Mouse (Mus musculus): Measurements from ENCODE around the gene Lpgat1. TPM values are rescaled to one million over a fixed set of nuclear protein-coding genes. Genes with fewer than 3 reads are reported as not detected.

The Lpgat1 gene
- polyA plus RNA-seq, 1 experiment = 95.7 TPM

DNA sequence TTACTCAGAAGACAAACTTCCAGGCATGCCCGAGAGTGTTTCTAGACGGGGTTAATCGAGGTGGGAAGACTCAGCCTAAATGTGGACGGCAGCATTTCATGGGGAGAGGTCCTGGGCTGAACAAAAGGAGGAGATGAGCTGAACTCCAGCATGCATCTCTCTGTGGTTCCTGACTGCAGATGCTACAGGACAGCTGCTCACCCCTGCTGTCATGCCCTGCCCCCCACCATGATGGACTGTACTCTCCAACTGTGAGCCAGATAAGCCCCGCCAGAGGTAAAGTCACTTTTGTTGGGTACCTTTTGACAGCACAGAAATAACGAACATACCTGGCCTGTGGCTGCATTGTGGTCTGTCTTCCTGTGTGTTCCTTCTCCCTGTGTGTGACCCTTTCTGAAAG, 88.2 kb downstream of the Lpgat1 start:
- no peak for DNase-seq (ENCODE audit: low read depth)

DNA sequence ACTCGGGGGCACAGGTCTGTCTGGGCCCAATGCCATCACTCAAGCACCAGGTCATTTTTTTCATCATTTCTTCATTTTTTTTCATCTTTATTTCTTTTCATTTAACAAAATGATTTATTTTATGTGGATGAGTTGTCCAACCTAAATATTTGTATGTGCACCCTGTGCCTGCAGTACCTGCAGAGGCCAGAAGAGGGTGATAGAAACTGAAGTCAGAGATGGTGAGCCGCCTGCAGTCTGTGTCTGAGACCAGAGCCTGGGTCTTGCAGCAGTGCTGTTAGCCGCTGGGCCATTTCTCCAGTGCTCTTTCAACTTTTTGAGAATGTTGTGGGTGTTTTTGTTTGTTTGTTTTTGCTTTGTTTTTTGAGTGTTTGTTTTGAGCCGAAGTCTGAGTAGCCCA, 89.1 kb downstream of the Lpgat1 start:
- DNase-seq (ENCODE audit: low read depth) = no peak

DNA sequence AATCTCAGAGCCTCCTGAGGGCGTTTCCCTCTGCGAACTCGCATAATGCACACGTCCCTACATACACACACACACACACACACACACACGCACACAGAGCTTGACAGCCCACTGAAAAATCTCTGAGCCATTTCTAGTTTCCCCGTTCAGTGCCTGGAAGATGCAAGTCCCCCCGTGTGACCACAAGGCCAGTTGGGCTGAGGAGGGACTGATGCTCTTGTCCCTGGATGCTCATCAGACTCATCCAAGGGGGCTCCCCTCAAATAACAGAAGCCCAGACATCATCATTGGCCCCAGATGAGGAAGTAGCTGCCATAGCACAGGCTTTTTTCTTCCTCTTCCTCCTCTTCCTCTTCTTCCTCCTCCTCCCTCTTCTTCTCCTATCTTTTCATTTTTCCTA, 90.3 kb downstream of the Lpgat1 start:
- DNase-seq (ENCODE audit: low read depth) = no peak

DNA sequence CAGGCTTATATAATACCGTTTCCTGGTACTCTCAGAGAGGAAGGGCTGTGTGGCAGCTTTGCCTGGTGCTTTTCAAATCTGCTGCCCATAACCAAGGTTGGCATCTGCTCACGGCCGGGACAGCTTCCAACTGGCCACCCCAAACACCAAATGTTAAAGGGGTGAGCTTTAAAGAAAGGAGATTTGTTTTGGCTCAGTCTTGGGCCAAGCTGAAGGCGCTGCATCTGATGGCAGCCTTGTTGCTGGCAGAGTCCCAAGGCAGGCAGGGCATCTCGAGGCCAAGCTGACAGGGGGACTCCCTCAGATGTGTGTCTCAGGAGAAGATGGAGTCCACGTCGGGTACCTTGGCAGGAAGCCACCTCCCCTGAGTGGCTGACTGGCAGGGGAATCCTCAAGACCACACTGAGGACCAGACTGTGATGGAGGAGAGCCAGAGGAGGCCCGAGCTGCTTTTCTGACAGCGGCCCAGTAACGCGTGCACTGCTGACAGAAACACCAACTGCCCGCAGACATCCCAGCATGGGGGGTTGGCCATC, 91.1 kb downstream of the Lpgat1 start:
- no peak for DNase-seq (ENCODE audit: low read depth)

DNA sequence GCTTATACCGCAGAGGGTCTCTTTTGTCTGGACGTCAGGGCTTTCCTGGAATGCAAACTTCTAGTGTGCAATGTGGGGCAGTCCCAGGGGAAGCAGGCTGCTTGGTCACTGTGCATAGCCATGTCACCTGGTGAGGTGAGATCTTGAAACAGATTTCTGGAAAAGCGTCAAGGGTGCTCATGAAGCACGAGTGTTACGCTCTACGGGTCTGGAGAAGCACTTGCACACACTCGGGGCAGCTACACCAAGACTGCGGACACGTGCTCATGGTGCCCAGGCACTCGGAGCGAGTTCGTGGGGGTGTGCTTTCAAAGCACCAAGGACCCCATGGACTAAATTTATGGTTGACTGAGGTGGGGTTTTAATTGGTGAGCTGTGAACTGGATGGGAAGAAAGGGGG, 94.1 kb downstream of the Lpgat1 start:
- DNase-seq (ENCODE audit: low read depth) = no peak

DNA sequence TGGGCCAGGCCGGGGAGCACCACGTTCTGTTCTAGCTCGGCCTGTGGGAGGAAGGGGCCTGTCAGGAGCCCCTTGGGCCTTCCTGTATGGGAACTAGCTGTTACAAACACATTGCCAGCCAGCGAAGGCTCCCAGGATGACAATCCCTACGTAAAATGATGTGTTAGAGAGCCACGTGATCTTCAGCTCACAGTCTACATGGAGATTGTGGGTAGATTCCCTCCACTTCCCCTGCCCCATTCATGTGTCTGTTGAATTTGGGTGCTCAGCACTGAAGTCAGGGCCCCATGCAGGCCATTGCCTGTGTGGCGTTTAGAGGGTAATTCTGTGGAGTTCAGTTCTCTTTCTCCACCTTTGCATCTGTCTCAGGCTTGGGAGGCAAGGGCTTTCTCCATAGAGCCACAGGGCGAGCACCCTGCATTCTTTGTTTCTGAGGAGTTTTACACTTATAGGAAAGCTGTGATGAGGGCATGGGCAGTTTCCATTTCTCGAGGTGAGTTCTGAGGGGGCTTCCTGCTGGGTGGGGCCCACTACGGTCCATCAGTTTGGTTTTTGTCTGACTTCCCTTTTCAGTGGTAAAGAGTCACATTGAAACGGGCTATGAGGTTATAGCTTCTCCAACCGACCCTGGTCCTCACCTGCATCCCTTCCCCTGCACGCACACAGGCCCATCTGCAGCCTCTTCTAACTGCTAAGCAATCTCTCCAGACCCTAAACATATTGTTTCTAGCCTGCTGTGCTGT, 95.5 kb downstream of the Lpgat1 start:
- no peak for DNase-seq (ENCODE audit: low read depth)

DNA sequence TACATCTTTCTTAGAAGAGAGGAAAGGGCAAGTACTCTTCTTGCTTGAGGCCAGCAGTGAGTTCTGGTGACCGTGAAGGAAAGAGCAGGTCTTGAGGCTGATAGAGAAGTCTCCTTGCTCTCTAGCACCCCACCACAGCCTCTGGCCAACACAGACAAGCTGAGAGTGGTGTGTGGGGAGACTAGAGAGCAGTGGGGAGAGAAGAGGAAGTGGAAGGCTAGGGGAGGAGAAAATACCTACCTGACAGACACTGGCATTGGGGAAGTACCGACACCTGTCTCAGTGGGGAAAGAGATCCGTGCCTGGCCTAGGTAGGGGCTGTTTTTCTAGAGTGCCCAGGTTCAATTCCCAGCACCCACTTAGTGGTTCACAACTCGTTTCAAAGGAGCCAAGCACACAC, 96.6 kb downstream of the Lpgat1 start:
- DNase-seq (ENCODE audit: low read depth) = no peak

DNA sequence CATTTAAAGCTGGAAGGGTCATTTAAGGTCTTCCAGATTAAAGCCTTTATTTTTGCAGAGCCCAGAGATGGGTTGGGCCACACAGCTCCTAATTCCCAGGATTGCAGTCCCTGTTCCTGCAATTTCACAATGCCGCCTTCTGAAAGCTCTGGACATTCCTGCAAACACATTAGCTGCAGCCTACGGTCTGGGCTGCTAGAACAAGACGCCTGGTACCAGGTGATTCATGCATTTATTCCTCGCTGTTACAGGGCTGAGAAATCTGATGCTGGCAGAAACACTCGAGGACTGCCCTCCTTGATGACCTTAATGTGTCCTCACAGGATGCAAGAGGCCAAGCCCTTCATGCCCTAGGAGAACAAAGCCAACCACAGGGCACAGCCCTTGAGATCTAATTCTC, 97.3 kb downstream of the Lpgat1 start:
- no peak for DNase-seq (ENCODE audit: low read depth)

DNA sequence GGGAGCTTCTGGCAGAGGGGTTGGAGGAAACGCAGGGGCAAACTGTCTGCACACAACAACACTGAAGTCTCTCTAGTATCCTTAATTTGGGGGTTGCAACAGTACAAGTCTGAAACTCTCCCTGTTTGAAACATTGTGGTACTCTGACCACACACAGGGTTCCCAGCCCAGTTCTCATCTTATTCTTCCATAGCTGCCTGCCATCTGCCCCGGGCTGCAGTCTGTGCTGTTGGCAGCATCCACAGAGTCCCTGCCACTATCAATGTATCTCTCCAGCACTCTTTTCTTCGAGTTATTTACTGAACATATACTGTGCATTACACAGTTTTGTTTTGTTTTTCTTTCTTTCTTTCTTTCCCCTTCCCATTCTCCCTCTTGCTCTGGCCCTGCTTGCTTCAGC, 99.0 kb downstream of the Lpgat1 start:
- no peak for DNase-seq (ENCODE audit: low read depth)

DNA sequence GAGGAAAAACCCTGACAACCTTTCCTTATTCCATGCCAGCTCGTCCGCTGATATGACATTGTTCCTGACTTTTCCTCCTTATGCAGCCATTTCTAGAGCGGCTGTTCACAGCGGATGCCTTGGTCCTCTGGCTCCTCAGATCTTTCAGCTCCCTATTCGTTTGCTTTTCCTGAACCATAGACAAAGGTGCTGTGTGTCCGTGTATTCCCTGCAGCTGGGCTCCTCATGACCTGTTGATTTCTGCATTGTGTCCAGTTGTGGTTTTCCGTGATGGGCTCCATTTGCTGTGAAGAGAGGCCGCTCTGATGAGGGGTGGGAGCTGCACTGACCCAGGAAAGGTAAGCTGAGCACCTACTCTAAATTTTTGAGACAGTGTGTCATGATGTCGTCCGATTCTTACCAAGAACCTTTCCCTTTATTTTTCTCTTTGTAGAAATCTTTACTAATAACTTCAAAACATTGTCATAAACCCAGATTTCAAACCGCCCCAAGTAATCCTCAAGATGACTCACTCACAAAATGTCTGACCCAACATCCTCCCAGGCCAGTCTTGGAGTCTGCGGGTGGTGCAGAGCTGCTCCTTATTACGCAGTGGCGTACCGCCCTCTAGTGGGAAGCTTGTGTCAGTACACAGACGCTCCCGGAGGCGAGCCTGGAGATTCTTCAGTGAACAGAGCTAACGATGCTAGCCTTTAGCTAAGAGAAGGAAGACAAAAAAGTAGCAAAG, 99.9 kb downstream of the Lpgat1 start:
- DNase-seq (ENCODE audit: low read depth) = no peak

DNA sequence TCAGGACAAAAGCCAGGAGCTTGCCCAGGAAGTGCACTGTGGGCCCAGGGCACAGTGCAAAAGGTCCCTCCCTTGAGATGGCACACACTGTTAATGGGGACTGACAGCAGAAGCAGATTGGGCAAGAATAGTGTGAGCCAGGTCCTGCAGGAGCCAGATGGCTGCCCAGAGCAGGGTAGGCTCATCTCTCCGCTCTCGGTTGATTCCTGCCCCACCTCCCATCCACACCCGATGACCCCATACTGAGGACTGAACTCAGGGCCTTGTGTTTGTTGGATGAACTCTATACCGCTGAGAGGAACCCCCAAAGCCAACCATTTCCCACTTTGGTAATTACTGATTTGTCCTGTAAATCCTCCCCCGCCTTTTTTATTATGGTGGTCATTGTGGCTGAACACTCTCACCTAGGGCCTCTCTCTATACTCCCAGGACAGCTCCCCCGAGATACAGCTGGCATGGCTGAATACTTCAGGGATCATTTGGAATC, 100.6 kb downstream of the Lpgat1 start:
- DNase-seq (ENCODE audit: low read depth) = no peak

DNA sequence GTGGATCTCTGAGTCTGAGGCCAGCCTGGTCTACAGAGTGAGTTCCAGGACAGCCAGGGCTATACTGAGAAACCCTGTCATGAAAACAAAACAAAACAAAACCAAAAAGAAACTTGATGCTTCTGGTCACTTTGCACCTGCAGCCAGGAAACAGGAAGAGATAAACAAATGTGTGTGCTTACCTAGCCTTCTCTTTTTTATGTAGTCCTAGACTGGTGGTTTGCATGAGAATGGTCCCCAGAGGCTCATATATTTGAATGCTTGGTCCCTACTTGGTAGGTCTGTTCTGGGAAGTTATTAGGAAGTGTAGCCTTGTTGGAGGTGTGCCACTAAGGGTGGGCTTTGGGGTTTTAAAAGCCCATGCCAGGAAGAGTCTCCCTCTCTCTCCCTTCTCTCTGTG, 101.4 kb downstream of the Lpgat1 start:
- no peak for DNase-seq (ENCODE audit: low read depth)

DNA sequence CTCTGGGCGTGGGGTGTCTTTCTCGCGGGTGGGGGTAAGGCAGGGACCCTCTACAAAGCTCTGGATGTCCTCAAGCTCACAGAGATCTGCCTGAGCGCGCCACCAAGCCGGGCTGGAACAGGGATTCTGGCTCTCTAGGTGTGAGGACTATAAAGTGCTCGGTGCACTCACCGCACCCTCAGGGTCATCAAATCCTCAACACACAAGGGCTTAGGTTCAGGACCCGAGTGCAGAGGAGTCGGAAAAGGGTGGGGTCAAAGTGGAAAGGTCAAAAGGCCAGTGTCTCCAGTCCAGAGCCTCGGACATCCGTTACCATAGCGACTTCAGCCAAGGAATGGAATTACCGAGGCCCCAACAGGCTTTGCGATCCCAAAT, 103.3 kb downstream of the Lpgat1 start:
- DNase-seq (ENCODE audit: low read depth) = no peak

DNA sequence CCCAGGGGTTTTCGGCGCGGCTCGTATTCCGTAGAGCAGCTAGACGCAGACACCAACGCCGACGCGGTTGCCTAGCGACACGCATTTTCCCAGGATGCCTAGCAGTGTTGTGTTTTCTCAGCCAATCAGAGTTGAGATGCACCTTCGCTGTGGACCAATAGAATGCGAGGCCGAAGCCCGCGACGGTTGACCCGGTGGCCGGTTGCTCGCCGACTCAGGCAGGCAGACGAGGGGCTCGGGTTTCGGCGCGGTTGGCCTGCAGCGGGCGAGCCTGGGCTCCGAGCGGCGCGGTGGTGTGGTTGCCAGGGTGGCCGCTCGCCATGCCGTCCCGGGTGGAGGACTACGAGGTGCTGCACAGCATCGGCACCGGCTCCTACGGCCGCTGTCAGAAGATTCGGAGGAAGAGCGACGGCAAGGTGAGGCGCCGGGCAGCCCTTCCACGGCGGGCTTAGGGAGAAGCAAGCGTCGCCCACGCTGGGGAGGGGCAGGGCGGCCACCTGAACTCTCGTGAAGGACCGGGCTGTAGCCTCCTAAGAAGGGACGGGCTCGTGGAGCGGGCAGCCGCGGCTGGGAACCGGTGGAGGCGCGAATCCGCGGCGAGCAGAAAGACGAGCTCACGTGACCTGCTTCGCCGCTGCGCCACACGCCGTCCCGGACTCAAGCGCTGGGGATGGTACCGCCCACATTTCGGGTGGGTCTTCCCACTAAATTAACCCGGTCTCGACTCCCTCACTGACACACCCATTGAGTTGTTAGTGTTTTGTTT, 103.9 kb downstream of the Lpgat1 start, which contains the start of gene Nek2:
TSS of gene Nek2 (plus strand) at position 119 of the 766 bp plus-strand sequence.
- no peak for DNase-seq (ENCODE audit: low read depth)

DNA sequence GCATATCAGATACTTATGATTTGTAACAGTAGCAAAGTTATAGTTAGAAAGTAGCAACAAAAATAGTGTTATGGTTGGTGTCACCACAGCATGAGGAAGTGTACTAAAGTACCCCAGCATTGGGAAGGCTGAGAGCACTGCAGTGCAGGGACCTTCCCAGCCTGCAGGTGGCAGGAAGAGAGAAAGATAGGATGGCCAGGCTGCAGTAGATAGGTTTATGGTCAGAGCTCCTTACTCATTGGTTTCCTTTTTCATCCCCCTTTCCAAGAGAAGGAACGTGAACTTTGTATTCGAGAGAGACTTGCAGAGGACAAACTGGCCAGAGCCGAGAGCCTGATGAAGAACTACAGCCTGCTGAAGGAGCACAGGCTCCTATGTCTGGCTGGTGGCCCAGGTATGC, 111.5 kb downstream of the Lpgat1 start:
- no peak for DNase-seq (ENCODE audit: low read depth)

DNA sequence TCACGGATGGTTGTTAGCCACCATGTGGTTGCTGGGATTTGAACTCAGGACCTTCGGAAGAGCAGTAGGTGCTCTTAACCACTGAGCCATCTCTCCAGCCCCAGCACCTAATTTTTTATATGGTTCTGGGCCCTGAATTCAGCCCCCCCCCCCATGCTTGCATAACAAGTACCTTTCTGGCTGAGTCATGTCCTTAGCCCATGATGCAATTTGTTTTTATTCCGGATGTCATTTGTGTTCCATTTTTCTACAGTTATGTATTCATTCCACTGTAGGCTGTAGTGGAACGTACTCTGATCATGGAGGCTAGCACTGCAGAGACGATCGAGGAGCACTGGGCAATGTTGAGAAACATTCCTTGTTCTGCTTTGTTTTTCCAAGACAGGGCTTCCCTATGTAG, 115.8 kb downstream of the Lpgat1 start:
- no peak for DNase-seq (ENCODE audit: low read depth)

Other genes starting within 250 kb of the Lpgat1 start
- gene Dtl, start 142.3 kb upstream of the Lpgat1 start, polyA plus RNA-seq (2012; rRNA removed) = 1.1 and 1.3 TPM in 2 replicates
- gene Ints7, start 142.2 kb upstream of the Lpgat1 start, polyA plus RNA-seq (2012; rRNA removed) = 23.1 and 23.9 TPM in 2 replicates
- gene Nek2, start 103.6 kb downstream of the Lpgat1 start, polyA plus RNA-seq (2012; rRNA removed) = 1.2 and 1.6 TPM in 2 replicates
- 8.8 and 14.3 TPM in 2 replicates for gene Slc30a1, start 188.9 kb downstream of the Lpgat1 start, polyA plus RNA-seq (2012; rRNA removed)

All from gonadal fat pad, adult 2 months (tissue).